Mouse (Mus musculus) forebrain, embryonic 13.5 days (tissue): Measurements from ENCODE around the gene Rnf4. TPM values are rescaled to one million over a fixed set of nuclear protein-coding genes. Genes with fewer than 3 reads are reported as not detected.
A peak's percentile ranks its signal among the peaks of the same experiment; 100 is the strongest.

Source experiments
- ATAC-seq: fragments of 200-750 bp; cut with Nextera tagmentation; 2 replicates; pipeline ENCODE4 v1.8.0; 2017
- H3K27ac ChIP-seq: fragments of 300-500 bp; sonication (generic); 2 replicates; pipeline ENCODE4 v1.5.1; 2015; ENCODE audit warnings: inconsistent platforms, mild to moderate bottlenecking, moderate library complexity
- H3K27me3 ChIP-seq: fragments of 300-500 bp; sonication (generic); 2 replicates; pipeline ENCODE4 v1.6.1; 2015; ENCODE audit warnings: mild to moderate bottlenecking, inconsistent platforms
- H3K36me3 ChIP-seq: fragments of 300-500 bp; sonication (generic); 2 replicates; pipeline ENCODE4 v1.6.1; 2015; ENCODE audit warnings: mild to moderate bottlenecking, inconsistent platforms; ENCODE audit not compliant: poor library complexity, severe bottlenecking
- H3K4me1 ChIP-seq: fragments of 300-500 bp; sonication (generic); 2 replicates; pipeline ENCODE4 v1.6.1; 2015; ENCODE audit warnings: inconsistent platforms
- H3K4me2 ChIP-seq: fragments of 300-500 bp; sonication (generic); 2 replicates; pipeline ENCODE4 v1.6.1; 2015; ENCODE audit warnings: inconsistent platforms, mild to moderate bottlenecking, moderate library complexity
- H3K4me3 ChIP-seq: fragments of 300-500 bp; sonication (generic); 2 replicates; pipeline ENCODE4 v1.5.1; 2015; ENCODE audit warnings: mild to moderate bottlenecking, inconsistent platforms
- H3K9ac ChIP-seq: fragments of 300-500 bp; sonication (generic); 2 replicates; pipeline ENCODE4 v1.6.1; 2015; ENCODE audit warnings: mild to moderate bottlenecking, inconsistent platforms
- H3K9me3 ChIP-seq: fragments of 300-500 bp; sonication (generic); replicated peaks from 2 replicates; pipeline ENCODE4 v1.6.1; 2016; ENCODE audit warnings: inconsistent platforms
- WGBS: fragments of 180-500 bp; shearing (Covaris S2); methylation state at CpG from one replicate; pipeline ENCODE4 v1.1.7; 2015; 5-methylcytosine and 5-hydroxymethylcytosine counted together
- polyA plus RNA-seq: library from polyadenylated mRNA; unstranded; fragments of >200 nt; fragmentation: Nextera tagmentation; extraction: Ambion mirVana; gene quantifications from 2 replicates; pipeline ENCODE4 v1.2.1, GENCODE M21; 2015

The Rnf4 gene
- polyA plus RNA-seq, 1 experiment from 2014 or later = 153 TPM

GRCm38 (mm10) chr5:34360261-34360660 lies 24.2 kb downstream of the Rnf4 start:
- no peak for ATAC-seq
- H3K36me3 ChIP-seq = peaks cover 76% of the 10 kb centered on the region
- H3K4me1 ChIP-seq = no peaks in the 10 kb centered on the region
- H3K27me3 ChIP-seq = no peaks in the 10 kb centered on the region
- H3K4me3 ChIP-seq = no peak overlapping the region
- no peak overlapping the region for H3K4me2 ChIP-seq
- H3K27ac ChIP-seq = no peak overlapping the region
- 94% methylated on average over 3 of the region's 3 CpGs for WGBS
- no peak overlapping the region for H3K9ac ChIP-seq
- H3K9me3 ChIP-seq = no peaks in the 10 kb centered on the region

DNA sequence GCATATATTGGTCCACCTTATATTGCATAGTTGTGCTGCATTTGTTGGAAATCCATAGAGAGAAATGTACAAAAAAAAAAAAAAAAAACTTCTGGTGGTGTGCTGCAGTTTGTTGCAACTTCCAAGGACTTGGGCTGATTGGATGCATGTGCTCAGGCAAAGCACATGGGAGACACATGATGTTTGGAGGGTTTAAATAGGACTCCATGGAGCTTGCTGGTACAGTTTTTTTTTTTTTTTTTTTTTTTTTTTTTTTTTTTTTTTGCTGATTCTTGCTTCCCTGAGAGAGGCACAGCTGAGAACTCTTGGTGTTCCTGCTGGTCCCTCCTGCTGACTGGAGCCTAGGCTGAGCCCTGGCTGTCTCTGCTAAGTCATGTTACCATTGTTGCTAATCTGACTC lies 27.0 kb downstream of the Rnf4 start:
- ATAC-seq = no peak
- peaks cover 52% of the 10 kb centered on the region for H3K36me3 ChIP-seq
- H3K9ac ChIP-seq = no peak overlapping the region
- no peaks in the 10 kb centered on the region for H3K27me3 ChIP-seq
- no peak overlapping the region for H3K4me2 ChIP-seq
- H3K4me3 ChIP-seq = no peak overlapping the region
- no peaks in the 10 kb centered on the region for H3K9me3 ChIP-seq
- H3K4me1 ChIP-seq = no peaks in the 10 kb centered on the region
- H3K27ac ChIP-seq = no peak overlapping the region

DNA sequence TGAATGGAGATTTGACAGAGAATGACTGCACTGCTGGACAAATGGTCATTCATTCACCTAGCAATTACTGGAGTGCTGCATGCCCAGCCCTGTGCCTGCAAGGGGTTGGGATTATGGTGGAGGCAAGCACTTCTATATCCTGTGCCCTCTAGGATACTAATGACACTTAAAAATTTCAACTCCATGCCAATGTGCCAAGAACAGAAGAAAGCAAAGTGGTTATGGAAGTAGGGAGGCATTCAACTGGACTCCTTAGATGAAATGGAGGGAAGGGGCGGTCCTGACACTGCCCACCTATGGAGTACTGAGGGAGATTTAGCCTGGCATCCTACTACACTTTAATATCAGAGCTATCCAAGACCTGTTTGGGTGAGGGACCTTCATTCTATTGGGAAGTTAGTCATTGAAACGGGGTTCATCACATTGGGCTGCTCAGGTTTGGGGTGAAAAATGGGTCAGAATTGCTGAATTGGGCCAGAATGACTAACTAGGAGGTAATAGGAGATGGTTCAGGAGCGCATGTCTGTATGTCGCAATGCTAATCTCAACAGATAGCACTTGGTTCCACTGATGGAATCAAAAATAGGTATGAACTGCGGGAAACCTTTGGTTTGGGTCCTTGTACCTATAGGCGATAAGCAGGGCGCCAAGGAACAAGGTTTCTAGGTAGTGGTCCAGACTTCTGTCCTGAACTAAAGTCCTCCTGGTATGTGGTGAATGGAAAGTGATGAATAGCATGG lies 32.6 kb downstream of the Rnf4 start:
- no peaks in the 10 kb centered on the region for H3K27me3 ChIP-seq
- no peaks in the 10 kb centered on the region for H3K9me3 ChIP-seq
- peak overlapping the region; percentile 67 for H3K4me2 ChIP-seq
- peak overlapping the region; percentile 96 for H3K4me3 ChIP-seq
- peak overlapping the region; percentile 77 for H3K9ac ChIP-seq
- no peak for ATAC-seq
- peaks cover 26% of the 10 kb centered on the region for H3K4me1 ChIP-seq
- peaks cover 8% of the 10 kb centered on the region; the same call in 1 of the 2 replicates for H3K36me3 ChIP-seq
- H3K27ac ChIP-seq = peak overlapping the region; percentile 85
- 64% methylated on average over 7 of the region's 7 CpGs for WGBS

GRCm38 (mm10) chr5:34369341-34370021 lies 33.4 kb downstream of the Rnf4 start, which contains the start of gene Fam193a:
Gene Fam193a (plus strand): TSS chr5:34369933.
- peaks cover 7% of the 10 kb centered on the region; the same call in 1 of the 2 replicates for H3K36me3 ChIP-seq
- H3K27ac ChIP-seq = peak within 1 kb of the TSS; percentile 85
- WGBS = under 1% methylated on average over 51 of the region's 64 CpGs
- H3K4me2 ChIP-seq = peak within 1 kb of the TSS; percentile 74
- H3K9ac ChIP-seq = peak within 1 kb of the TSS; percentile 97
- no peaks in the 10 kb centered on the region for H3K27me3 ChIP-seq
- H3K4me1 ChIP-seq = peaks cover 26% of the 10 kb centered on the region
- peak; percentile 100 for ATAC-seq
- H3K9me3 ChIP-seq = no peaks in the 10 kb centered on the region
- peak within 1 kb of the TSS; percentile 96 for H3K4me3 ChIP-seq

- Histone ChIP-seq H3K27me3 (no peaks in the 10 kb centered on the region), H3K36me3 (no peaks in the 10 kb centered on the region; the same call in 1 of the 2 replicates), H3K9me3 (no peaks in the 10 kb centered on the region), H3K4me1 (peaks cover 26% of the 10 kb centered on the region), H3K4me2 (peak overlapping the region; percentile 74), H3K4me3 (peak overlapping the region; percentile 96), H3K27ac (peak overlapping the region; percentile 78), H3K9ac (peak overlapping the region; percentile 97)
- under 1% methylated on average over 55 of the region's 114 CpGs for WGBS
- ATAC-seq = no peak
These were observed 34.1 kb downstream of the Rnf4 start for GRCm38 (mm10) chr5:34370022-34370823.

DNA sequence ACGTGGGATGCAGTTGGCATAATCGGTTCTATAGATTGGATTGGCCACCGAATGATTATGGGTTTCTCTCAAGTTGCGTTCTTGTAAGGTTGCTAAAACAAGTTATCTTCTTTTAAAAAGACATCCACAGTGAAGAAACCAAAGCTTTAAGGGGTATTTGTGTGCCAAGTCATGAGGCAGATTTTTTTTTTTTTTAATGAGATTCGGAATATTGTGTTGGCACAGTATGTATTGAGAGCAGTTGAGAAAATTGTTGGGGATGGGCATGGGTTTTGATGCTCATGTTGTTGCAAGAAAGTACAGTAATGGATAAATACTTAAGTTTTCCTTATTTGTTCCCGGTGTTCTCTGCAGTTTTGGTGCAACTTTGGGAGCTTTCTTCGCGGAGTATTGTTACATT lies 34.8 kb downstream of the Rnf4 start:
- WGBS = 35% methylated on average over 8 of the region's 8 CpGs
- no peaks in the 10 kb centered on the region for H3K27me3 ChIP-seq
- H3K9me3 ChIP-seq = no peaks in the 10 kb centered on the region
- no peaks in the 10 kb centered on the region for H3K36me3 ChIP-seq
- H3K4me1 ChIP-seq = peaks cover 26% of the 10 kb centered on the region
- peak overlapping the region; percentile 96 for H3K4me3 ChIP-seq
- peak overlapping the region; percentile 74 for H3K4me2 ChIP-seq
- ATAC-seq = no peak
- peak overlapping the region; percentile 78 for H3K27ac ChIP-seq
- peak overlapping the region; percentile 97 for H3K9ac ChIP-seq

DNA sequence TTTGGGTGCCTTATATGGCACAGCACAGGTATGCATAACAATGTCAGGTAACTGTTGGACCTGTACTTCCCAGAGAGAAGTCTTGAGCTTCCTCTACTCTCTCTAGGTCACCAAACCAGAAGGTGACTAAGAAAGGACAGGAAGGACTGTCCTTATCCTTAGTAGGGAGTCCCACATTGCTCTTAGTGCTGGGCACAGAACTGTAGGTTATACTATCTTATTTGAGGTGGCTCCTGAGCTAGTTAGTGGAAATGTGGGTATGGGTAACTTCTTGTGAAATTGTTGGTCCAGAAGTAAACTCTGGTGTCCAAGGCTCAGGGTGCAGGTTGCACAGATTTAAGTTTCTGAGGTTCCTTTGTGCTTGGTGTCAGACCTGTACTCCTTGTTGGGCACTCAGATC lies 36.1 kb downstream of the Rnf4 start:
- no peaks in the 10 kb centered on the region for H3K27me3 ChIP-seq
- no peak overlapping the region for H3K9ac ChIP-seq
- H3K9me3 ChIP-seq = no peaks in the 10 kb centered on the region
- H3K36me3 ChIP-seq = no peaks in the 10 kb centered on the region
- no peak overlapping the region for H3K4me3 ChIP-seq
- no peak for ATAC-seq
- H3K4me1 ChIP-seq = peaks cover 26% of the 10 kb centered on the region
- peak overlapping the region; percentile 16 for H3K4me2 ChIP-seq
- no peak overlapping the region for H3K27ac ChIP-seq

DNA sequence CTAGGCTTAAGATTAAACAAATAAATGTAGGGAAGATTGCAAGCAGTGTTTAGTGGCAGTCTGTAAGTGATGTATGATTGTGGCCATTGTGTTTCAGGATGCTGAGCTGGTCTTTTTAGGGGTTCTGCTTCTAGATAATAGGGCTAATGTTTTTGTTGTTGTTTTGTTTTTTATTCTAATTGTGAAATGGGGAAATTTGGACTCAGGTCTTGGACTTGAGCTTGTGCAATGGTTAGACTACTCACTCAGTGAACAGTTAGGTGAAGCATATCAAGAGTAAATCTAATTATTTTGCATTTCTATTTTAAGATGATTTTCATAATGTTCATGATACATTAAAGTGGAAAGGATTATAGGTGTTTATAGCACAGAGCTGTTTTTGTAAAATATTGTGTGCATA lies 36.5 kb downstream of the Rnf4 start:
- H3K4me2 ChIP-seq = peak overlapping the region; percentile 16
- no peaks in the 10 kb centered on the region for H3K36me3 ChIP-seq
- H3K27me3 ChIP-seq = no peaks in the 10 kb centered on the region
- peaks cover 26% of the 10 kb centered on the region for H3K4me1 ChIP-seq
- ATAC-seq = no peak
- H3K9ac ChIP-seq = no peak overlapping the region
- no peaks in the 10 kb centered on the region for H3K9me3 ChIP-seq
- H3K27ac ChIP-seq = no peak overlapping the region
- H3K4me3 ChIP-seq = no peak overlapping the region

GRCm38 (mm10) chr5:34378787-34379186 lies 42.7 kb downstream of the Rnf4 start:
- Histone ChIP-seq H3K4me1 (no peaks in the 10 kb centered on the region), H3K4me3 (no peak overlapping the region), H3K27ac (no peak overlapping the region), H3K4me2 (no peak overlapping the region), H3K9ac (no peak overlapping the region), H3K27me3 (no peaks in the 10 kb centered on the region), H3K36me3 (no peaks in the 10 kb centered on the region), H3K9me3 (no peaks in the 10 kb centered on the region)
- ATAC-seq = no peak

- no peaks in the 10 kb centered on the region for H3K4me1 ChIP-seq
- 96% methylated on average over 2 of the region's 2 CpGs for WGBS
- H3K36me3 ChIP-seq = peaks cover 16% of the 10 kb centered on the region
- no peaks in the 10 kb centered on the region for H3K27me3 ChIP-seq
- H3K4me2 ChIP-seq = no peak overlapping the region
- H3K9me3 ChIP-seq = peaks cover 8% of the 10 kb centered on the region; the same call in 1 of the 2 replicates
- H3K27ac ChIP-seq = no peak overlapping the region
- H3K4me3 ChIP-seq = no peak overlapping the region
- H3K9ac ChIP-seq = no peak overlapping the region
- no peak for ATAC-seq
These were observed 45.6 kb downstream of the Rnf4 start for GRCm38 (mm10) chr5:34381700-34382099.

- peaks cover 8% of the 10 kb centered on the region; the same call in 1 of the 2 replicates for H3K9me3 ChIP-seq
- 98% methylated on average over 5 of the region's 5 CpGs for WGBS
- ATAC-seq = no peak
These were observed 49.5 kb downstream of the Rnf4 start for GRCm38 (mm10) chr5:34385616-34386015.

GRCm38 (mm10) chr5:34386744-34387143 lies 50.7 kb downstream of the Rnf4 start:
- H3K4me3 ChIP-seq = no peak overlapping the region
- no peaks in the 10 kb centered on the region for H3K27me3 ChIP-seq
- H3K36me3 ChIP-seq = peaks cover 16% of the 10 kb centered on the region
- H3K4me2 ChIP-seq = no peak overlapping the region
- ATAC-seq = no peak
- H3K27ac ChIP-seq = no peak overlapping the region
- no peak overlapping the region for H3K9ac ChIP-seq
- 96% methylated on average over 2 of the region's 2 CpGs for WGBS
- H3K9me3 ChIP-seq = peaks cover 8% of the 10 kb centered on the region; the same call in 1 of the 2 replicates
- H3K4me1 ChIP-seq = no peaks in the 10 kb centered on the region

More at GRCm38 (mm10) chr5:34385616-34386015, 49.5 kb downstream of the Rnf4 start:
- Histone ChIP-seq H3K4me1 (no peaks in the 10 kb centered on the region), H3K9ac (no peak overlapping the region), H3K27ac (no peak overlapping the region), H3K4me2 (no peak overlapping the region), H3K4me3 (no peak overlapping the region), H3K27me3 (no peaks in the 10 kb centered on the region), H3K36me3 (peaks cover 16% of the 10 kb centered on the region)
